Mouse (Mus musculus): Measurements from ENCODE around the gene B3gnt7.
"Not testable (repeated sequence)": the region's sequence is repeated elsewhere in the genome, so short reads cannot be mapped to it uniquely, and the experiment has no call there.

GRCm38 (mm10) chr1:86341096-86341495 is 38.5 kb downstream of the B3gnt7 start:
- TF ChIP-seq POLR2AphosphoS2 (IDR thresholded peaks at IDR 0.05; ENCODE audit: insufficient read length, low read depth); POLR2A (IDR thresholded peaks at IDR 0.05; ENCODE audit: insufficient read length, low read depth); REST (IDR thresholded peaks at IDR 0.05; ENCODE audit: insufficient read depth, insufficient read length); TCF12 (IDR thresholded peaks at IDR 0.05; ENCODE audit: insufficient read depth, poor library complexity, severe bottlenecking); MYOD1 (IDR thresholded peaks at IDR 0.05; ENCODE audit: control insufficient read depth in 1 of 3, insufficient read length in 2 of 3, low read depth in 2 of 3); USF1 (IDR thresholded peaks at IDR 0.05; ENCODE audit: low read depth); E2F4 (IDR thresholded peaks at IDR 0.05; ENCODE audit: insufficient read depth): not testable (repeated sequence)

Measured in myocyte (in vitro differentiated cells).